Comparison of ENCODE assay signal across 21 mouse cellular contexts in the genomic region with DNA sequence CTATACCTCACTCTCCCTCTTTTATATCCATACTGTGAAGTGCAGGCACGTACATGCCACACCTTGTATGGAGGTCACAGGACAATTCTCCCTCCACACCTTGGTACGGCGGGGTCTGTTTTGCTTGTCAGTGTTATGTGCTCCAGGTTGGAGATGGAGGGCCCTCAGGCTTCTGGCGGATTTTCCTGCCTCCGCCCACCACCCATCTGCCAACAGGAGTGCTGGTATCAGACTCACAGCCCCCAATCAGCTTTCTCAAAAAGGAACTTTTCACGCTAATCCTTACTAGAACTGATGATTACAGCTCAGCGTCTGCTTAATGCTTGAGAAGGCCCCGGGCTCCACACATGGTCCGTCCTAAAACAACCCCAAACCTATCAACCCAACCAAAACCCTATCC. TPM values are rescaled to one million over a fixed set of nuclear protein-coding genes. Genes with fewer than 3 reads are reported as not detected.
A peak's percentile ranks its signal among the peaks of the same experiment; 100 is the strongest.
DNase-seq lines count a peak whose midpoint lies in the region.
"Had no signal": no experiment of that assay in that cellular context is flagged by ENCODE, and none has a peak within 500 bp of the region (broad histone marks: within the 10 kb centered on the region; RNA-seq: fewer than 3 reads in every experiment).

No protein-coding gene starts in this region.

- peak; percentile 40 for DNase-seq in frontal cortex, postnatal 36 days (ENCODE audit: low spot score in 2 of 2)
- DNase-seq in frontal cortex, postnatal 10 days (ENCODE audit: low spot score in 2 of 2) = no peak
- DNase-seq in right cerebral cortex, adult 2 months (ENCODE audit: low spot score in 2 of 2) = peak; percentile 52 to 65
- DNase-seq in right cerebral cortex, postnatal 36 days (ENCODE audit: low spot score in 2 of 2) = no peak
- peak; percentile 38 for DNase-seq in layer of hippocampus, adult 9-10 months (ENCODE audit: low spot score)
- DNase-seq in right cerebral cortex, postnatal 25 days = peak; percentile 26
- DNase-seq in thymus, postnatal 4 days = no peak
- no peak for DNase-seq in gastrocnemius, postnatal 10 days
- DNase-seq: adrenal gland, postnatal 14 days; cerebellum, adult 11-12 months; cerebellum, postnatal 14 days; forebrain, postnatal 0 days; gastrocnemius, postnatal 36 days; heart, adult 18-20 months; heart, postnatal 4 days; kidney, adult 8-10 months; kidney, postnatal 4 days; lung, postnatal 36 days had no signal

RNA-seq across cellular contexts. Expression of a gene that starts 32.9 kb away (rescaled TPM):
- under 1 TPM; 0.26 to 0.36 TPM for total RNA-seq in gastrocnemius, postnatal 10 days (2021)
- total RNA-seq: CH12.LX; liver, adult 2 months; MEL had no signal

RNA-seq across cellular contexts. Expression of a gene that starts 59.6 kb away (rescaled TPM):
- total RNA-seq in gastrocnemius, postnatal 10 days (2021) = 100 to 1,000 TPM; 848 to 925 TPM

Comparison
In these comparisons a context has a peak if more than half of its experiments do, and no peak if none do; other contexts are left out.
1. DNase-seq: peak in frontal cortex, postnatal 36 days (2 of 2), right cerebral cortex, adult 2 months (2 of 2), layer of hippocampus, adult 9-10 months (single experiment) and right cerebral cortex, postnatal 25 days (single experiment); none in frontal cortex, postnatal 10 days (0 of 2), right cerebral cortex, postnatal 36 days (0 of 2), thymus, postnatal 4 days (single experiment) and gastrocnemius, postnatal 10 days (single experiment).